Mouse (Mus musculus) liver, embryonic 14.5 days (tissue): Measurements from ENCODE around the gene Psmg3. TPM values are rescaled to one million over a fixed set of nuclear protein-coding genes. Genes with fewer than 3 reads are reported as not detected.

Experiments
- ATAC-seq: fragments of 200-750 bp; cut with Nextera tagmentation; 2 replicates; pipeline ENCODE4 v1.8.0; 2017; ENCODE audit warnings: moderate number of reproducible peaks, mild to moderate bottlenecking, moderate library complexity; ENCODE audit not compliant: insufficient read depth
- DNase-seq, 3 experiments: peaks; one replicate each; pipeline ENCODE4 v3.0.0-alpha.2; 2012 to 2013; ENCODE audit warnings: low read depth in 3 of 3, low spot score in 3 of 3
- H3K27ac ChIP-seq: fragments of 300-500 bp; sonication (generic); 2 replicates; pipeline ENCODE4 v1.5.1; 2014; ENCODE audit warnings: moderate library complexity, mild to moderate bottlenecking, control low read depth, inconsistent platforms
- H3K27me3 ChIP-seq: fragments of 300-500 bp; sonication (generic); 2 replicates; pipeline ENCODE4 v1.6.1; 2014; ENCODE audit warnings: mild to moderate bottlenecking, low read length, moderate library complexity; ENCODE audit not compliant: control insufficient read depth, insufficient read depth
- H3K36me3 ChIP-seq: fragments of 300-500 bp; sonication (generic); replicated peaks from 2 replicates; pipeline ENCODE4 v1.6.1; 2014; ENCODE audit warnings: low read depth; ENCODE audit not compliant: control insufficient read depth, insufficient read depth
- H3K4me1 ChIP-seq, 2 experiments: fragments of 200-500 bp in 1 of 2; fragments of 300-500 bp in 1 of 2; sonication (generic) in 1 of 2; replicated peaks; 2 replicates each; pipeline ENCODE4 v1.6.1; 2012 to 2014; ENCODE audit warnings: antibody characterized with exemption in 1 of 2, inconsistent platforms in 1 of 2, low read length in 1 of 2; ENCODE audit not compliant: control insufficient read depth in 2 of 2, insufficient read depth in 2 of 2
- H3K4me2 ChIP-seq: fragments of 300-500 bp; sonication (generic); 2 replicates; pipeline ENCODE4 v1.6.1; 2014; ENCODE audit warnings: low read depth, mild to moderate bottlenecking, control low read depth, moderate library complexity
- H3K4me3 ChIP-seq, 2 experiments: fragments of 200-500 bp in 1 of 2; fragments of 300-500 bp in 1 of 2; sonication (generic) in 1 of 2; 2 replicates each; pipeline ENCODE4 v1.5.1; 2012 to 2014; ENCODE audit warnings: low read depth in 2 of 2, low read length in 2 of 2, mild to moderate bottlenecking in 2 of 2, control low read depth in 1 of 2, inconsistent platforms in 1 of 2, moderate library complexity in 1 of 2; ENCODE audit not compliant: insufficient read depth in 1 of 2
- H3K9ac ChIP-seq: fragments of 300-500 bp; sonication (generic); replicated peaks from 2 replicates; pipeline ENCODE4 v1.6.1; 2014; ENCODE audit warnings: mild to moderate bottlenecking, control low read depth, moderate library complexity
- H3K9me3 ChIP-seq: fragments of 300-500 bp; sonication (generic); 2 replicates; pipeline ENCODE4 v1.6.1; 2016; ENCODE audit warnings: low read length, mixed read lengths; ENCODE audit not compliant: control insufficient read depth
- CTCF ChIP-seq: IDR thresholded peaks from 2 replicates; pipeline ENCODE4 v1.5.1; 2016; ENCODE audit warnings: antibody characterized with exemption, low read depth, control low read depth
- EP300 ChIP-seq: IDR thresholded peaks from 2 replicates; pipeline ENCODE4 v1.6.1; 2016; ENCODE audit warnings: antibody characterized with exemption, low read depth
- WGBS: fragments of 180-500 bp; shearing (Covaris S2); extraction: QIAGEN DNeasy Blood & Tissue Kit; methylation state at CpG from one replicate; pipeline ENCODE4 v1.1.7; 2014; ENCODE audit not compliant: insufficient replicate concordance; 5-methylcytosine and 5-hydroxymethylcytosine counted together
- polyA plus RNA-seq, 2 experiments: library from polyadenylated mRNA; depleted of rRNA in 1 of 2; stranded (reverse) in 1 of 2; unstranded in 1 of 2; fragments of >200 nt; fragmentation: Nextera tagmentation in 1 of 2; extraction: Ambion mirVana in 1 of 2; gene quantifications; 2 replicates each; pipeline versions ENCODE4 v1.2.1 to v1.2.3; 2012 to 2014

Psmg3 gene
- polyA plus RNA-seq, 2 experiments = 34.5 to 46.5 TPM

DNA sequence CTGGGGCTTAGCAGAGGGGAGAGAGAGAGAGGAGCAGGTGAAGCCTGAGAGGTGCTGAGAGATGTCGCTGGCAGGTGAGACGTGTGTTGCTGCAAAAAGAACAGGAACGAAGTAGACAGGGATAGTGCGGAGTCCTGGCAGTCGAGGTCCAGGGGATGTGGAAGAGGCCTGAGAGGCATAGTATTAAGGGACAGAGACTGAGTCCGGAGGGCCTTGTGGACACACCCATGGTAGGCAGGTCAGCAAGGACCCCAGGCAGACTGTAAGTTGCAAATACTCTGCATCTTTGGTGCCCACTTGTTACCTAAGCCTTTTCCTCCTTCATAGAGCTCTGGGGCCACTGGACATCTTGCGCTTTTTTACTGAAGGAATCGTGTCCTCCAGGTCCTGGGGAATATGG lies 25.5 kb downstream of the Psmg3 start:
- no peaks in the 10 kb centered on the region for H3K27me3 ChIP-seq
- peaks cover 52% of the 10 kb centered on the region for H3K36me3 ChIP-seq
- H3K9me3 ChIP-seq = no peaks in the 10 kb centered on the region
- H3K4me2 ChIP-seq = no peak overlapping the region
- H3K9ac ChIP-seq = no peak overlapping the region
- H3K4me1 ChIP-seq = peaks cover 38 to 48% of the 10 kb centered on the region in 2 experiments
- ATAC-seq (no peak), DNase-seq (no peak)
- no peak overlapping the region; the same call in 1 of the 2 replicates for H3K27ac ChIP-seq
- WGBS = 89% methylated on average over 8 of the region's 8 CpGs
- no peak for TF ChIP-seq EP300
- TF ChIP-seq CTCF = no peak
- H3K4me3 ChIP-seq = no peak overlapping the region

- TF ChIP-seq EP300 (no peak), CTCF (no peak)
- H3K9ac ChIP-seq = no peak overlapping the region
- 92% methylated on average over 33 of the region's 33 CpGs for WGBS
- H3K36me3 ChIP-seq = peaks cover 61% of the 10 kb centered on the region
- no peak overlapping the region for H3K27ac ChIP-seq
- no peak overlapping the region for H3K4me2 ChIP-seq
- no peaks in the 10 kb centered on the region for H3K9me3 ChIP-seq
- H3K27me3 ChIP-seq = no peaks in the 10 kb centered on the region
- ATAC-seq (no peak), DNase-seq (no peak)
- no peak overlapping the region for H3K4me3 ChIP-seq
- H3K4me1 ChIP-seq = peaks cover 32 to 48% of the 10 kb centered on the region in 2 experiments
These were observed 26.7 kb downstream of the Psmg3 start for GRCm38 (mm10) chr5:139799801-139800590.

DNA sequence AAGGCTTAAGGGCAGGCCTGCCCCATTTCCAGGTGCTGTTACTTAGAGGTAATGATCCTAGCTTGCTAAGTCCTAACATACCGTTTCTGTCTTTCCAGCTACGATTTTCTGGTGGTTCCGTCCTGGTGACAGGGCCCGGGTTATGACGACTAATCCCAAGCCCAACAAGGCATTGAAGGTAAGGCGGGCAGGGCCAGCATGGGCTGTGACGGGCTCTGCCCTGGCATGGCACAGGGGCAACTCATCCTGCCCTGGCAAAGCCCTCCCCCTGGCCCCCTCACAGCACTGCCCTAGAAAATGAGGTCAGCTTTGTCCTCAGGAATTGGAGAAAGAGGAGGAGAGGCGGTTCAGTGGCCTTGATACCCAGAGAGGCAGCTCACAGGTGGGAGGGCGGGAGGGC lies 27.6 kb downstream of the Psmg3 start:
- WGBS = 91% methylated on average over 9 of the region's 9 CpGs
- Histone ChIP-seq H3K4me1 (peaks cover 34 to 50% of the 10 kb centered on the region in 2 experiments), H3K27me3 (no peaks in the 10 kb centered on the region), H3K4me2 (no peak overlapping the region), H3K4me3 (no peak overlapping the region), H3K9me3 (no peaks in the 10 kb centered on the region), H3K36me3 (peaks cover 64% of the 10 kb centered on the region), H3K9ac (no peak overlapping the region), H3K27ac (no peak overlapping the region)
- no peak for ATAC-seq
- TF ChIP-seq EP300 (no peak), CTCF (no peak)
- no peak for DNase-seq

- H3K4me3 ChIP-seq = no peak overlapping the region
- TF ChIP-seq EP300 (no peak), CTCF (no peak)
- H3K9ac ChIP-seq = no peak overlapping the region
- H3K4me2 ChIP-seq = no peak overlapping the region
- H3K27me3 ChIP-seq = no peaks in the 10 kb centered on the region
- ATAC-seq = no peak
- WGBS = 81% methylated on average over 12 of the region's 12 CpGs
- no peaks in the 10 kb centered on the region for H3K9me3 ChIP-seq
- peaks cover 68% of the 10 kb centered on the region for H3K36me3 ChIP-seq
- peaks cover 35 to 49% of the 10 kb centered on the region in 2 experiments for H3K4me1 ChIP-seq
- H3K27ac ChIP-seq = no peak overlapping the region
- DNase-seq = no peak
These were observed 28.4 kb downstream of the Psmg3 start for GRCm38 (mm10) chr5:139798168-139798900.

DNA sequence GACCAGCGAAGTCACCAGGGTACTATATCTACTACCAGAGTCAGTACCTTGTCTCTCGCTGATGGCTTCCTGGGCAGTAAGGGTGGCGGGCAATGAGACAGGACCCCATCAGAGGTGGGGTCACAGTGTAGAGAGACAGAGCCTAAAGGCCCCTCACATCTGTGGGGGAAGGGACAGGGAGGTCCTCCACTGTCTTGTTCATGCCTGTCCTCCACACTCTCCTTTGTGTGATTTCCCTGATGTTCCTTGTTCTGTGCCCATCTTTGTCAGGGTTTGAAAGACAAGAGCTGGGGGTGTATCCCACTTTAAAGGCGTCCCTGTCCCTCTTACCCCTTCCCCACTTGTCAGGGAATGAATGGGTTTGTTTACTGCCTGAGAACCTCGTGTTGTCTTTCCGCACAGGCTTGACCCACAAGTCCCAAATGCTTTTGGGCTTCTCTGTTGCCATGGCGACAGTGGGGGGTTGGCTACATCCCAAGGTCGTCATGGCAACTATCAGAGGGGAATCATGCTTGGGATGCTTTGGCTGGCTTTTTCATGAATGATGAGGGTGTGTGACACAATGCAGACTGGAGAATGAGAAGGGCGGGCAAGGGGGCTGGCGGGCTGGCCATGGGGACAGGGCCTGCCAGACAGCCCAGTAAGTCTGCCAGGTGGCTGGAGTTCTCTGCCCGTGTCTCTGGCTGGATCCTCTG lies 29.1 kb downstream of the Psmg3 start:
- Histone ChIP-seq H3K4me1 (peaks cover 33 to 49% of the 10 kb centered on the region in 2 experiments), H3K27me3 (no peaks in the 10 kb centered on the region), H3K4me2 (no peak overlapping the region), H3K4me3 (no peak overlapping the region), H3K36me3 (peaks cover 64% of the 10 kb centered on the region), H3K9me3 (no peaks in the 10 kb centered on the region), H3K27ac (no peak overlapping the region), H3K9ac (no peak overlapping the region)
- DNase-seq (no peak), ATAC-seq (no peak)
- WGBS = 73% methylated on average over 11 of the region's 11 CpGs
- TF ChIP-seq EP300 (no peak), CTCF (no peak)
